Mouse (Mus musculus): ENCODE measurements around the gene Cela3b.

DNA sequence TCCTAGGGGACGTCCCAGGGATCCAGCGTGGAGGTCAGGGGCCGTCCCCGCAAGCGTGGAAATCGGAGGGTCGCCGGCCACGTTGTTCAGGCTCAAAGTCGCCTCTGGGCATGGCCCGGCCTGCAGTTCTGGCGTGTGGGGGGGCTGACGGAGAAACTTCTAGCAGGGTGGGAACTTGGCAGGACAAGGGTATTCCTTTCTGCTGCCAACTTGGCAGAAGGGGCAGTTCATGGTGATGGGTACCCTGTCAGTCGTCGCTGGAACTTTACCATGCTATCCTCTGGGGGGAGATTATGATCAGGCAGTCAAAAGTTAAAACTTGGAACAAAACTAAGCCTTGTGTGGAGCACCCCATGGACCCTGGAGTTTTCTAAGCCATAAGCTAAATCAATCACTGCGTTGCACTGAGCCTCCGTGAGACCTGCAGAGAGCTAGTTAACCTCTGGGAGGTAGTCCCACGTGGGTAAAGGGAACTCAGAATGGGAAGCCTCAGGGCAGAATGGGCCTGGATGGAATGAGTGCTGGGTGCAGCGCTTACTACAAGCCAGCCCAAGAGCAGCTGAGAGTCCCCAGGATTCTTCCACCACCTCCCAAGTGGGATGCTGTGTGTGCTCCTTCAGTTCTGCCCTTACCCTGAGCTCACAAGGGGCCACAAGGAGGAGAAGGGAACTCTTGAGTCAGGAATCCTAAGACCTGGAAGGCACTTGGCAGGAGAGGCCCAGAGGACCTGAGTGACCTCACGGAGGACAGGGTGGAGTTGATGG, 38.9 kb upstream of the Cela3b start:
- TF ChIP-seq CTCF (IDR thresholded peaks at IDR 0.05; ENCODE audit: low read depth), result no peak
- TF ChIP-seq EP300 (IDR thresholded peaks at IDR 0.05; ENCODE audit: low read depth), result no peak
